Mouse (Mus musculus) Patski (cell line): ENCODE measurements around the gene Erf. TPM values are rescaled to one million over a fixed set of nuclear protein-coding genes. Genes with fewer than 3 reads are reported as not detected.
A peak's percentile ranks its signal among the peaks of the same experiment; 100 is the strongest.

ENCODE experiments used
- ATAC-seq: fragments of 100-300 bp; one replicate; pipeline ENCODE4 v1.8.0; 2021
- CTCF ChIA-PET: fragments of 350-600 bp; sonication (Branson Sonifier 250); formaldehyde crosslinking; loops from one replicate; lab custom pipeline; 2022; ENCODE audit warnings: inconsistent platforms; lab: Charles Lee
- POLR2A ChIA-PET: fragments of 350-600 bp; sonication (Branson Sonifier 250); formaldehyde crosslinking; loops from one replicate; lab custom pipeline; 2022; ENCODE audit warnings: antibody characterized with exemption, inconsistent platforms; lab: Charles Lee
- DNase-seq: peaks from one replicate; pipeline ENCODE4 v3.0.0-alpha.2; 2011; ENCODE audit warnings: low read depth, low spot score
- H3K27me3 ChIP-seq: fragments of 371-371 bp; one replicate; pipeline ENCODE4 v1.5.1; 2021
- CTCF ChIP-seq: fragments of 100-300 bp; IDR thresholded peaks from one replicate; pipeline ENCODE4 v1.5.1; 2021
- in situ Hi-C: fragments of 300-500 bp; cut with MboI; formaldehyde crosslinking; loops from 3 replicates; pipeline ENCODE4 v1.11.1; 2018; ENCODE audit warnings: low pct_unique_long_range_greater_than_20kb, mixed read lengths
- polyA plus RNA-seq: library from polyadenylated mRNA; unstranded; gene quantifications from one replicate; pipeline ENCODE4 v1.2.3, GENCODE M21; 2021

Gene Erf
- polyA plus RNA-seq, 1 experiment from 2014 or later, result 45.9 TPM

DNA sequence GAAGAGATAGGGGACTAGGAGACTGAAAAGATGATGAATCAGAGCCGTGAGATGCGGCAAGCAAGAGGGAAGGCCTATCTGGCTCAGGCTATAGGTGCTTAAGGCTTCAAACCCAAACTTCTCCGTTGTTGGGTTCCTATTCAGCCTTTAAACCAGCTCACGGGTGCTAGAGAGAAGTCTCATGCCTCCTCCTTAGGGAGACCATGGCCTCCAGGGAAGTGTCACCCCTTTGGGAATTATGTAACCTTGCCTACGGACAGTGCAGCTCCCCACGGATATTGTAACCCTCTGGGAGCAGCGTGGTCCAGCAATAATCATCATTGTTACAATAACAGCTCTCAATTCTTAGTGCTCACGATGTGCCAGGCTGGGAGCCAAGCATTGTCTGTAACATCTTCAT lies 1.3 kb upstream of the Erf start:
- ATAC-seq (no peak), DNase-seq (no peak)
- ChIA-PET CTCF (interaction anchor here (0.7 to 1.7 kb wide), 6 partner anchors 9 to 150 kb away, joined by 3 to 7 read pairs (median 3); no protein-coding TSS in a partner anchor), POLR2A (interaction anchor here (1.3 kb wide), 1 partner anchor 17 kb away, joined by 3 read pairs; no protein-coding TSS in a partner anchor)
- no peak for TF ChIP-seq CTCF
- in situ Hi-C loops, result no loop called here
- no peaks in the 10 kb centered on the region for H3K27me3 ChIP-seq

DNA sequence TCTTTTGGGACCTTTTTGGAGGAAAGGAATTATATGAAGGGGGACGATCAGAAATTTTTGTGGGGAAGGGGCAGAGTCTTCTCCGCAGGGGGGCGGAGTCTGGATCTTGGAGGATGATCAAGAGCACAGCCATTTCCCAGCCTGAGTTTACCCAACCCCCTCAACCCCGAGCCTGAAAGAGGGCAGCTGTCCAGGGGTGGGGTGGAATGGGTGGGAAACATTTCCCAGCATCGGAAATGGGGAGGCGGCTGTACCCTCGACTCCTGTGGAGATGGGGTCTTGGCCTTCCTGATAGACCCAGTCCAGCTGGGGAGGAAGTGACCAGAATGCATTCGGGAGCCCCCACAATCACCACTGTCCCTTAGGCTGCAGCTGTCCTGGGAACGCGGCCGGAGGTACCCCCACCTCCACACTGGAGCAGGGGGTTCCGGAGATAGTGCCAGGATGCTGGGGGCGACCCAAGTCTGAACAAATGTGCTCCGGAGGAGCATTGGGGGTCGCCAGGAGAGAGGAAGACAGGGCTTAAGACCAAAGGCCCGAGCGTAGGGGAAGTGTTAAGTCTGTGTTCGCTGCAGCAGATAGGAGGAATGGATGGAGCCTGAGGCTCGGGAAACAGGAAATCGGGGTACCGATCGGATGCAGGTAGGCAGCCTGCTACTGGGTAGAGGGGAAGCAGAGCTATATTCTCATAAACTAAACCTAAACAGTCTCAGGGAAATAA lies 670 bp upstream of the Erf start:
- CTCF ChIA-PET, result interaction anchor here (0.7 to 1.7 kb wide), 6 partner anchors 10 to 151 kb away, joined by 3 to 7 read pairs (median 3); no protein-coding TSS in a partner anchor
- DNase-seq (no peak), ATAC-seq (no peak)
- no peaks in the 10 kb centered on the region for H3K27me3 ChIP-seq
- in situ Hi-C loops, result no loop called here
- TF ChIP-seq CTCF, result no peak
- POLR2A ChIA-PET, result interaction anchor here (1.3 kb wide), 1 partner anchor 18 kb away, joined by 3 read pairs; no protein-coding TSS in a partner anchor

- ChIA-PET CTCF (no interaction called here), POLR2A (interaction anchor here (0.6 to 1.5 kb wide), 2 partner anchors 11 to 22 kb away, joined by 3 read pairs; no protein-coding TSS in a partner anchor)
- TF ChIP-seq CTCF, result no peak
- in situ Hi-C loops, result no loop called here
- H3K27me3 ChIP-seq, result no peaks in the 10 kb centered on the region
- ATAC-seq (peak; percentile 51), DNase-seq (no peak)
Measured at GRCm38 (mm10) chr7:25249314-25250140, 1.0 kb downstream of the Erf start.

DNA sequence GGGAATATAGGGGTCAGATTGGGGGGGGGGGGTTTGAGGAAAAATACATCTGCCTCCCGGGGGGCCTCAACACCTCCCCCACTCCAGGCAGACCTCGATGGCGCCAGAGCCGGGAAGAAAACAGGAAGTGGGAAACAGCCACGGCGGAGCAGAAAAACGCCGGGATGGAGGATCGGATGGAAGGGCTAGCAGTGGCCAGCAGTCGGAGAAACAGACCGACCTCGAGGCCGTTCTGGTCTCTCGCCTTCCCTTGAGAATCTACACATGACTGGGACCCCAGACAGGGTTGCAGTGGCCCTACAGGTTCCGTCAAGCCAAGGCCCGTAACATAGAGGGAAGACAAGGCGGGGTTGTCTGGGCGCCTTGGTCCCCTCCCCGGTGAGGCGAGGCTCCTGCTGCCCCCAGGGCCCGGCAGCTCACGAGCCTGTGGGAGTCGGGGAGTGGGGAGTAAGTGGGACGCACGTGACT lies 1.7 kb downstream of the Erf start:
- CTCF ChIA-PET, result interaction anchor here (1.2 kb wide), 1 partner anchor 19 kb away, joined by 3 read pairs; the partner anchor contains the start of gene Cic
- in situ Hi-C loops, result no loop called here
- ATAC-seq, result peak; percentile 7
- no peak for TF ChIP-seq CTCF
- POLR2A ChIA-PET, result interaction anchor here (0.8 to 1.5 kb wide), 4 partner anchors 17 to 69 kb away, joined by 3 to 5 read pairs (median 3); no protein-coding TSS in a partner anchor
- DNase-seq, result no peak
- no peaks in the 10 kb centered on the region for H3K27me3 ChIP-seq

DNA sequence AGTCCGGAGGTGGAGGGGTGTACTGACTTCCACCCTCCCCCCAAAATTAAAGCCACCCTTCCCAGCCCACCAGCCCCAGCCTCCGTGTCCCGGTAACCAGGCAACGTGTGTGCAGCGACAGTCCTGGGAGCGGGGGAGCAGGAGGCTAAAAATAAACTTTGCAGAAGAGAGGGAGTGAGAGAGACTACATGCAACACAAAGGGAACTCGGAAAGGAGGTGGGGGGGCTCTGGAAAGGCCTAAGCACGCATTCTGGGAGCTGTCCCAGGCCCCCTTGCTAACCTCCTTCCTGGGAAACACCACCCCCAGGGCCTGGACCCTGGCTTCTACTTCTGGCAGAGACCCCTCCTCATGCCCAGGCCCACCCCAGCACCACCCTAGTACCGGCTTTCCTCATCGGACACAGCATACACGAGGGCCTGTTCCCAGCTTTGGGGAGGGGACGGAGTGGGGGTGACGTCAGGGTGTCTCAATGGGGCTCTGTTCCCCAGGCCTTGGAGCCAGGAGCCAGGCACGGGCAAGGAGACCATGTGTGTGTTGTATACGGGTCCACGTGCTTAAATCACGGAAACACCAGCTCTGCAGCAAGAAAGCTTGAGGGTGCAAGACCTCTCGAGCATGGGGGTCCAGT lies 2.4 kb downstream of the Erf start:
- POLR2A ChIA-PET, result interaction anchor here (0.8 to 1.3 kb wide), 4 partner anchors 16 to 70 kb away, joined by 3 to 5 read pairs (median 4); no protein-coding TSS in a partner anchor
- in situ Hi-C loops, result no loop called here
- CTCF ChIA-PET, result interaction anchor here (1.2 kb wide), 1 partner anchor 20 kb away, joined by 3 read pairs; the partner anchor contains the start of gene Cic
- ATAC-seq (no peak), DNase-seq (no peak)
- no peak for TF ChIP-seq CTCF
- no peaks in the 10 kb centered on the region for H3K27me3 ChIP-seq

DNA sequence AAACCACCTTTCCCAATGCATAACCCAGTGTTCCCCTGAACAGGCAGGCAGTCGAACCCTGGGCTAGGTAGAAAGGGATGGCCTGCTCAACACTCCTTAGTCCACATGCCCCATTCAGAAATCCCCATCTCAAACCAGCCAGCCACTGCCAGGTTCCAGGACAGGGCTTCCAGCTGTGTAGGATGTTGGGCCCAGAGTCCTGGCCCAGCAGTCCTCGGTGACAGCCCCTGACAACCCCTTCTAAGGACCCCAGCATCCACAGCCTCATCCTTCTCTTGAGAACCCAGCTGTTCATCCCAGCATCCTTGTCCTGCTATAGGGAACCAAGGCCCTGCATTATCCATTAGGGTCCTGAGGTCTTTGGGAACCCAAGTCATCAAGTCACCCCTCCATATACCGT lies 3.1 kb downstream of the Erf start:
- ATAC-seq, result no peak
- POLR2A ChIA-PET, result interaction anchor here (1.3 kb wide), 1 partner anchor 22 kb away, joined by 5 read pairs; no protein-coding TSS in a partner anchor
- in situ Hi-C loops, result no loop called here
- CTCF ChIA-PET, result interaction anchor here (1.2 kb wide), 1 partner anchor 20 kb away, joined by 3 read pairs; the partner anchor contains the start of gene Cic
- TF ChIP-seq CTCF, result no peak
- H3K27me3 ChIP-seq, result no peaks in the 10 kb centered on the region
- no peak for DNase-seq

GRCm38 (mm10) chr7:25246759-25247137 lies 3.8 kb downstream of the Erf start:
- ATAC-seq, result no peak

DNA sequence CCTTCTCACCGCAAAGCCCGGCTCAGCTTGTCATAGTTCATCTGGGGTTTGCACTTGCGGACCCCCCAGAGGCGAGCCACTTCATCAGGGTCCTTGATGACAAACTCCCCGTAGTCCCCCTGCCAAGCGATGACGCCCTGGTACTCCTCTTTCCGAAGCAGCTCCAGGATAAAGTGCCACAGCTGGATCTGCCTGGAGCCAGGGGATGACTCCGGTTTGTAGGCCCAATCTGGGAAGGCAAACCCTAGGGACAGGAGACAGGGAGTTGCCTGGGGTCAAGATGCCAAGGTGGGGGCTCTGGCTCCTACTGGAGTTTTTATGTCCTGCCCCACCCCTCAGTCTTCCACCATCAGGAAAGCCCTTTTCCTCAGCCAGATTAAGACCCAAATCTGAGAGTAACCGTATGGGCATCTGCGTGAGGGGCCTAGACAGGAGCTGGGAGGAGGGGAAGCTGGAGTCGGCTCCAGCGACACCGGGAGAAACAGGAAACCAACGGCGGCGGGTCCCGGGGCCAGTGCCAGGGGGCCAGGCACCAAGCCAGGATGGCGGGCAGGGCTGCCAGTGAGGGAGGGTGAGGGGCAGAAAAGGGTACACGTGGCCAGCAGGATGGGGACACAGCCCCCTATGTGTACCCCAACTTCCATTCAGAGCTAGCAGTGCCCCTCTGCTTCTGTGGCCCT lies 4.3 kb downstream of the Erf start:
- in situ Hi-C loops, result no loop called here
- POLR2A ChIA-PET, result interaction anchor here (0.7 to 1.4 kb wide), 2 partner anchors 11 to 96 kb away, joined by 3 read pairs; no protein-coding TSS in a partner anchor
- no peak for TF ChIP-seq CTCF
- CTCF ChIA-PET, result interaction anchor here (1.0 to 1.3 kb wide), 3 partner anchors 32 to 87 kb away, joined by 3 to 6 read pairs (median 3); no protein-coding TSS in a partner anchor
- H3K27me3 ChIP-seq, result no peaks in the 10 kb centered on the region
- DNase-seq, result no peak
- no peak for ATAC-seq

More at GRCm38 (mm10) chr7:25246759-25247137, 3.8 kb downstream of the Erf start:
- in situ Hi-C loops, result no loop called here
- ChIA-PET POLR2A (interaction anchor here (0.7 to 1.4 kb wide), 2 partner anchors 11 to 96 kb away, joined by 3 read pairs; no protein-coding TSS in a partner anchor), CTCF (interaction anchor here (1.3 kb wide), 2 partner anchors 31 to 87 kb away, joined by 3 read pairs; no protein-coding TSS in a partner anchor)
- H3K27me3 ChIP-seq, result no peaks in the 10 kb centered on the region
- no peak for DNase-seq
- TF ChIP-seq CTCF, result no peak
